Mouse (Mus musculus) C2C12 (cell line): ENCODE measurements around the gene Arhgap32. TPM values are rescaled to one million over a fixed set of nuclear protein-coding genes. Genes with fewer than 3 reads are reported as not detected.
"Not testable (repeated sequence)": the region's sequence is repeated elsewhere in the genome, so short reads cannot be mapped to it uniquely, and the experiment has no call there.

Experiments
- H3K27me3 ChIP-seq: one replicate; pipeline ENCODE4 v1.6.1; 2011; ENCODE audit not compliant: control insufficient read depth, insufficient read depth, insufficient read length
- H3K36me3 ChIP-seq: one replicate; pipeline ENCODE4 v1.6.1; 2011; ENCODE audit not compliant: control insufficient read depth, insufficient read depth
- H3K4me3 ChIP-seq: one replicate; pipeline ENCODE4 v1.5.1; 2011; ENCODE audit warnings: mild to moderate bottlenecking, control low read depth; ENCODE audit not compliant: poor library complexity, insufficient read depth, severe bottlenecking
- H3K79me2 ChIP-seq: one replicate; pipeline ENCODE4 v1.6.1; 2011; ENCODE audit not compliant: control insufficient read depth, insufficient read depth
- H3K79me3 ChIP-seq: one replicate; pipeline ENCODE4 v1.6.1; 2011; ENCODE audit warnings: low read depth, control low read depth
- H3ac ChIP-seq: one replicate; pipeline ENCODE3; 2011; ENCODE audit warnings: low read depth; ENCODE audit not compliant: control insufficient read depth, insufficient read length
- CEBPB ChIP-seq: IDR thresholded peaks from one replicate; pipeline ENCODE4 v1.6.1; 2011; ENCODE audit warnings: low read depth, mild to moderate bottlenecking, control low read depth, moderate library complexity
- CTCF ChIP-seq: IDR thresholded peaks from one replicate; pipeline ENCODE4 v1.5.1; 2011; ENCODE audit not compliant: control insufficient read depth, insufficient read depth, insufficient read length
- FOSL1 ChIP-seq: IDR thresholded peaks from one replicate; pipeline ENCODE4 v1.8.0; 2011; ENCODE audit warnings: mild to moderate bottlenecking, low read length; ENCODE audit not compliant: poor library complexity, insufficient read depth, severe bottlenecking
- MAX ChIP-seq: IDR thresholded peaks from one replicate; pipeline ENCODE4 v1.6.1; 2011; ENCODE audit warnings: mild to moderate bottlenecking, control low read depth
- MYOD1 ChIP-seq: IDR thresholded peaks from one replicate; pipeline ENCODE4 v1.6.1; 2011; ENCODE audit warnings: low read depth; ENCODE audit not compliant: control insufficient read depth, insufficient read length
- MYOG ChIP-seq: IDR thresholded peaks from one replicate; pipeline ENCODE4 v1.6.1; 2011; ENCODE audit not compliant: control insufficient read depth, insufficient read length; ENCODE audit errors: extremely low read depth
- USF1 ChIP-seq: IDR thresholded peaks from one replicate; pipeline ENCODE4 v1.6.1; 2011; ENCODE audit warnings: low read depth, mild to moderate bottlenecking, control low read depth, moderate library complexity
- polyA plus RNA-seq: library from polyadenylated mRNA; unstranded; fragments of >200 nt; fragmentation: generic; extraction: Trizol; gene quantifications from one replicate; pipeline ENCODE4 v1.2.1, GENCODE M21; 2012; ENCODE audit warnings: missing spikeins

Arhgap32 gene
- polyA plus RNA-seq, 1 experiment = 2.6 TPM

- H3K79me3 ChIP-seq = no peaks in the 10 kb centered on the region
- no peak overlapping the region for H3ac ChIP-seq
- no peak overlapping the region for H3K4me3 ChIP-seq
- no peaks in the 10 kb centered on the region for H3K79me2 ChIP-seq
- TF ChIP-seq CEBPB (no peak), MYOG (no peak), FOSL1 (no peak), CTCF (no peak), MAX (no peak), MYOD1 (no peak), USF1 (no peak)
- no peaks in the 10 kb centered on the region for H3K36me3 ChIP-seq
- no peaks in the 10 kb centered on the region for H3K27me3 ChIP-seq
Observed at GRCm38 (mm10) chr9:32120162-32120561, 4.2 kb downstream of the Arhgap32 start.

GRCm38 (mm10) chr9:32121271-32121670 lies 5.3 kb downstream of the Arhgap32 start:
- not testable (repeated sequence) for H3ac ChIP-seq, H3K36me3 ChIP-seq, H3K4me3 ChIP-seq, H3K79me3 ChIP-seq, H3K27me3 ChIP-seq, H3K79me2 ChIP-seq

DNA sequence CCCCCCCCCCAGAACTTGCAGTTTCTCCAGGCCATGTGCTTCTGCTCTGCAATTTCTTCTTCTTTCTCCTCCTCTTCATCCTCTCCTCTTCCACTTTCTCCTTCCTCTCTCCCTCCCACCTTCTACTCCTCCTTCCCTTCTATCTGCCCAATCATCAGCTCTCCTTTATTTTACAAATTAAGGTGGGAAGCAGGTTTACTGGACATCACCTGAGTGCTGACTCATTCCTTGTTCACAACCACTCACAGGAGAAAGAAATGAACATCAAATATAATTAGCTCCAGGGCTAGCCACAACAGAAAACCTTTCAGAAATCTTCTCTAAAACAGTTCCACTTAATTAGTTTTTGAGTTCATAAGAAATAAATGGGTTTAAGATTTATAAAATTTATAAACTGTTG lies 20.3 kb downstream of the Arhgap32 start:
- H3K79me3 ChIP-seq = no peaks in the 10 kb centered on the region
- no peaks in the 10 kb centered on the region for H3K27me3 ChIP-seq
- no peak overlapping the region for H3K4me3 ChIP-seq
- H3ac ChIP-seq = no peak overlapping the region
- TF ChIP-seq FOSL1 (no peak), MYOD1 (no peak), CEBPB (no peak), MYOG (no peak), CTCF (no peak), MAX (no peak), USF1 (no peak)
- H3K36me3 ChIP-seq = no peaks in the 10 kb centered on the region
- no peaks in the 10 kb centered on the region for H3K79me2 ChIP-seq

DNA sequence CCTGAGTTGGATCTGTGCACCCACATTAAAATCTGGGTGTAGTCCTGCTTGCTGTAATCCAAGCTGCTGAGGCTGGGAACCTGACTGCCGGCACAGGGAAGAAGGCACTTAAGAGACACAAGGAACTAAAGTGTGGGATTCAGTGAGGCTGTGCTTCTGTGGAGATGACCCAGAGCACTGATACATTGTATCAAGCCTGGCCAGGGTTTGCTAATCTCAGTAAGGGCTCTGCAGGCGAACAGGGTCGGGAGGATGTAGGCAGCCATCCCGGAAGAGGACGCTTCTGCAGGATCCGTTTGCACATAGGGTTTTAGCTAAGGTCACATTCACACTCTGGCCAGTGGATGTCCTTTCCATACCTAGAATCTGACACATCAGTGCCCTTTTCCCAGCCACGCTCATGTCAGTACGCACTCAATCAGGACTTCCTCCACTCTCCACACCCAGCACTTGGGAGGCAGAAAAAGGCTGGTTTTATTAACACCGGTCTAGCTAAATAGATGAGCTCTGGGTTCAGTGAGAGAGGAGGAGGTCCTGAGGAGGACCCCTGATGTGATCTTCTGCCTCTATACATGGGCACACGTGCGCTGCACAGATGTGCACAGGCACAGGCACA lies 20.9 kb downstream of the Arhgap32 start:
- TF ChIP-seq MAX (no peak), USF1 (no peak), CTCF (no peak), FOSL1 (no peak), MYOG (no peak), CEBPB (no peak), MYOD1 (no peak)
- H3K79me2 ChIP-seq = no peaks in the 10 kb centered on the region
- no peaks in the 10 kb centered on the region for H3K27me3 ChIP-seq
- no peaks in the 10 kb centered on the region for H3K79me3 ChIP-seq
- H3K4me3 ChIP-seq = no peak overlapping the region
- no peak overlapping the region for H3ac ChIP-seq
- H3K36me3 ChIP-seq = no peaks in the 10 kb centered on the region

DNA sequence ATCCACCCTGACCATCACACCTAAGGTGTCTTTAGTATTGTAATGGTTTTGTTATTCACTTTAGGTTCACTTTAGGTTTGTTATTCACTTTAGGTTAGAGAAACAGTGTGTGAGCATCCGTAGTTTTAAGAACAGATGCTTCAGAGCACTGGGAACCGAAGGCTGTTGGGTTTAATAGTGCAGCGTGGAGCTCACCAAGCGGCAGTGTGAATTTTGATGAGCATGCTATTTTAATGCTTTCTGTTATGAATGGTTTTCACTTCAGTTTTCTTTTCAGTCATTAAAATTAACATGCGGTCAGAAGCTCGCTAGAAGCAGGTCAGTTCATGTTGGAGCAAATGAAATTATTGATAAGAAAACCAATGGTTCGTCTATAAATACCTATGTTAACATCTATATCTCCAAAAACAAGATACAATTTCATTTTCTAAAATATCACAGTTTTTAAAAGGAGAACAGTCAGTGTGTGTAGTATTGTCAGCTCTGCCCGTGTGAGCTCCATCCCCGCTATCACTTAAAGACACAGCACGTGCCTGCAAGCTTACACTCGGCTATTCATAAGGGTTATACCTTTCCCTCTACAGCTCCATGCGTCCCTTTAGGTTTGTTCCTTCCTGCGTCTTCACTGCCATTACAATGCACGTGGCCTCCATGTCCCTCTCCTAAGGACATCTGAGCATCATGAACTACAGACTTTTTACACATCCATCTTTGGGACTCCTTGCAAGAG lies 21.9 kb downstream of the Arhgap32 start:
- Histone ChIP-seq H3ac (no peak overlapping the region), H3K36me3 (no peaks in the 10 kb centered on the region), H3K79me2 (no peaks in the 10 kb centered on the region), H3K27me3 (no peaks in the 10 kb centered on the region), H3K79me3 (no peaks in the 10 kb centered on the region), H3K4me3 (no peak overlapping the region)
- TF ChIP-seq FOSL1 = no peak
- TF ChIP-seq USF1 = no peak
- TF ChIP-seq MYOG = no peak
- TF ChIP-seq MYOD1 = no peak
- TF ChIP-seq MAX = no peak
- no peak for TF ChIP-seq CTCF
- TF ChIP-seq CEBPB = no peak

DNA sequence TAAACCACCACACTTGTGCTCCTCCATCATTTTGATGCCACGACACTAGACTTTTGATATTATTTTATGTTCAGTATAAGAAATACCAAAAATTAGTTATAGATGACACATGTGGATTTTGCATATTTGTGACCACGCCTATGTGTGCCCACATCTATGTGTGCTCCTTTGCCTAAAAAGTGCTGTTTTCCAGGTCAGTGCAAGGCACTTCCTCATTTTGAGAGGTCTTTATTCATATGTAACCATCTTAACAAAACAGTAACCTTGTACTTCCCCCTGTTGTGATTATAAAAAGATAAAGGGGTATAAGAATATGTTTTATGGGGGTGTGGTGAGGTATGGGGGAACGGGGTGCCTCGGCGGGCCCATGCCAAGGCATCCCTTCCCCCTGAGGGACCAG lies 22.7 kb downstream of the Arhgap32 start:
- TF ChIP-seq MYOG = no peak
- TF ChIP-seq CEBPB = no peak
- no peak for TF ChIP-seq CTCF
- no peak for TF ChIP-seq USF1
- TF ChIP-seq MYOD1 = no peak
- no peak for TF ChIP-seq MAX
- no peak for TF ChIP-seq FOSL1
- no peak overlapping the region for H3ac ChIP-seq
- H3K27me3 ChIP-seq = no peaks in the 10 kb centered on the region
- no peaks in the 10 kb centered on the region for H3K79me2 ChIP-seq
- no peaks in the 10 kb centered on the region for H3K79me3 ChIP-seq
- no peaks in the 10 kb centered on the region for H3K36me3 ChIP-seq
- H3K4me3 ChIP-seq = no peak overlapping the region
